Mouse (Mus musculus) lung, postnatal 0 days (tissue): Measurements from ENCODE around the gene Tmem184b. TPM values are rescaled to one million over a fixed set of nuclear protein-coding genes. Genes with fewer than 3 reads are reported as not detected.

Experiments
- ATAC-seq: fragments of 200-750 bp; cut with Nextera tagmentation; 2 replicates; pipeline ENCODE4 v1.8.0; 2017; ENCODE audit warnings: moderate library complexity
- DNase-seq: peaks from one replicate; pipeline ENCODE4 v3.0.0-alpha.2; 2016; ENCODE audit warnings: low spot score
- H3K27ac ChIP-seq: fragments of 300-500 bp; sonication (generic); 2 replicates; pipeline ENCODE4 v1.5.1; 2014; ENCODE audit warnings: antibody characterized with exemption, mild to moderate bottlenecking, low read length, mixed read lengths
- H3K27me3 ChIP-seq: fragments of 300-500 bp; sonication (generic); replicated peaks from 2 replicates; pipeline ENCODE4 v1.6.1; 2014; ENCODE audit warnings: low read length, mixed read lengths; ENCODE audit not compliant: insufficient read depth
- H3K36me3 ChIP-seq: fragments of 300-500 bp; sonication (generic); 2 replicates; pipeline ENCODE4 v1.6.1; 2014; ENCODE audit warnings: low read length, mixed read lengths; ENCODE audit not compliant: insufficient read depth
- H3K4me1 ChIP-seq: fragments of 300-500 bp; sonication (generic); 2 replicates; pipeline ENCODE4 v1.6.1; 2014; ENCODE audit warnings: antibody characterized with exemption, low read depth, low read length, mixed read lengths; ENCODE audit not compliant: insufficient read depth
- H3K4me2 ChIP-seq: fragments of 300-500 bp; sonication (generic); replicated peaks from 2 replicates; pipeline ENCODE4 v1.6.1; 2014; ENCODE audit warnings: low read depth, mild to moderate bottlenecking, low read length, moderate library complexity, mixed read lengths
- H3K4me3 ChIP-seq: fragments of 300-500 bp; sonication (generic); 2 replicates; pipeline ENCODE4 v1.5.1; 2014; ENCODE audit warnings: low read depth, low read length
- H3K9ac ChIP-seq: fragments of 300-500 bp; sonication (generic); replicated peaks from 2 replicates; pipeline ENCODE4 v1.6.1; 2014; ENCODE audit warnings: low read depth, mild to moderate bottlenecking
- H3K9me3 ChIP-seq: fragments of 300-500 bp; sonication (generic); 2 replicates; pipeline ENCODE4 v1.6.1; 2016; ENCODE audit warnings: low read length, mixed read lengths
- CTCF ChIP-seq: IDR thresholded peaks from 2 replicates; pipeline ENCODE4 v1.5.1; 2016; ENCODE audit warnings: antibody characterized with exemption, mild to moderate bottlenecking
- EP300 ChIP-seq: IDR thresholded peaks from 2 replicates; pipeline ENCODE4 v1.6.1; 2016; ENCODE audit warnings: antibody characterized with exemption, mild to moderate bottlenecking, control low read depth
- WGBS: fragments of 180-500 bp; shearing (Covaris S2); extraction: QIAGEN DNeasy Blood & Tissue Kit; methylation state at CpG from one replicate; pipeline ENCODE4 v1.1.7; 2014; 5-methylcytosine and 5-hydroxymethylcytosine counted together
- polyA plus RNA-seq: library from polyadenylated mRNA; unstranded; fragments of >200 nt; fragmentation: Nextera tagmentation; extraction: Ambion mirVana; gene quantifications from 2 replicates; pipeline ENCODE4 v1.2.1, GENCODE M21; 2015

Tmem184b gene
- polyA plus RNA-seq, 1 experiment from 2014 or later: 55.3 TPM

DNA sequence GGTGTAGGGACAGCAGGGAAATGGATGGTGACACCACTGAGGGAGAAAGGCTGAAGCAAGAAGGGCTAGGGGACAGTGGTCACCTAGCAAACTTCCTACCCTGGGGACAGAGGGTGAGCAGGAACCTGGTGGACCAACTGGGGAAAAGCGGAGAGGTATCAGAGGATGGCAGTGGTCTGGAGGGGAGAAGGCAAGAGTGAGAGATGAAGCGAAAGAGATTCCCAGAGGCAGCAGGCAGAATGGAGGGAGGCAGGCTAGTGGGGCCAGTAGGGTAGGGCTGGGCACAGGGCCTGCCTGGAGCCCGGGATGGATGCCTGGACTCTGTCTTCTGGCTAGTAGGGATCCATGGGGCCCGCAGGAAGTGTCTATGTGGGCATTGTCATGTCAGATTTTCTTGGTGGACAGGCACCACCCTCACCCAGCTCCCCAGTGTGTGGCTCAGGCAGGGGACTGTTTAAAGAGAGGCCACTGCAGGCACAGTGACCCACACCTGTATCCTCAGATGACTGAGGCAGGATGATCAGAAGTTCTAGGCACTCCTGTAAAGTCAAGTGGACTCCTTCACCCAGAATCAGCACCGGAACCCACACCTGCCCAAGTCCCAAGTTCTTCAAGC lies 49.6 kb downstream of the Tmem184b start:
- Histone ChIP-seq H3K36me3 (no peaks in the 10 kb centered on the region), H3K9me3 (no peaks in the 10 kb centered on the region), H3K27ac (no peak overlapping the region), H3K4me2 (no peak overlapping the region), H3K9ac (no peak overlapping the region), H3K4me1 (peaks cover 49% of the 10 kb centered on the region), H3K4me3 (no peak overlapping the region), H3K27me3 (no peaks in the 10 kb centered on the region)
- ATAC-seq (no peak), DNase-seq (no peak)
- TF ChIP-seq CTCF (no peak), EP300 (no peak)
- WGBS: 79% methylated on average over 5 of the region's 5 CpGs

DNA sequence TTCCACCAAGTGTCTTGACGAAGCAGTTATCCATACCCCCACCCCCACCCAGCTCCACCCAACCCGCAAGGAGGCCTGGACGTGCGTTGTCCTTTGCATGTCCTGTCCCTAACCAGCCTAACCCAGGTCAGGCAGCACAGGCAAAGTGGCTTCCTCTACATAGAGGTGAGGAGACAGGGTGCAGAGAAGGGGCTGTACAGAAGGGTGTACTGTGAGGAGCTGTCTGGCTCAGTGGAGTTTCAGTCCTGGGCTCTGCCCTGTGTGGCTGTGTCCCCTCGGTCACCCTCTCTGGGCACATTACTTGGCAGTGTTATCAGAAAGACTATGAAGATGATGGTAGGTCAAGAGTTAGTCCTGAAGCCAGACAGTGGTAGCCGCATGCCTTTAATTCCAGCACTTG lies 50.9 kb downstream of the Tmem184b start:
- peaks cover 42% of the 10 kb centered on the region for H3K4me1 ChIP-seq
- DNase-seq: no peak
- TF ChIP-seq EP300 (no peak), CTCF (no peak)

DNA sequence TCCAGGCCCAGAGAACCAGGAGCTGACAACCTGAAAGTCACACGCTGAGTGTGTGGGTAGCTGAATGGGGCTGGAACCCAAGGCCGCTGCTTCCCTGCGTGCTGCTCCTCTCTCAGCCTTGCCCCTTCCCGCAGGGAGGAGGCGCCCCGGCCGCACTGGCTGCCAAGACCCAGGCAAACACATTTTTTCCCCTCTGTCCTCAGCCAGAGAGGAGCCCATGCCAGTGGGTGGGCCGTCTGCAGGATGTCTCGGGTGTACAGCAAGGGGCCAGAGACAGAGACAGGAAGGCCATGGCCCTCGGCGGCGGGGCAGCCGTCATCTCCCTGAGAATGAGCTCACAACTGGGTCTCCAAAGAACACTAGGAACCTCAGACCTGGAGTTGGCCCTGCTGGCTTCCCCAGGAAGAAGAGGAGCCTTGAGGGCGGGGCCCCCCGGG lies 52.0 kb downstream of the Tmem184b start:
- TF ChIP-seq CTCF: peak; percentile 57
- peak; percentile 90 for TF ChIP-seq EP300
- DNase-seq (peak; percentile 89), ATAC-seq (peak; percentile 42)
- peak overlapping the region; percentile 48 for H3K4me2 ChIP-seq
- H3K4me1 ChIP-seq: peaks cover 35% of the 10 kb centered on the region; the same call in 1 of the 2 replicates
- H3K36me3 ChIP-seq: no peaks in the 10 kb centered on the region
- peak overlapping the region; percentile 19; the same call in 1 of the 2 replicates for H3K9ac ChIP-seq
- H3K27me3 ChIP-seq: no peaks in the 10 kb centered on the region
- H3K9me3 ChIP-seq: no peaks in the 10 kb centered on the region
- 7% methylated on average over 15 of the region's 15 CpGs for WGBS
- peak overlapping the region; percentile 15 for H3K4me3 ChIP-seq
- peak overlapping the region; percentile 85 for H3K27ac ChIP-seq

More for the DNA sequence above, 50.9 kb downstream of the Tmem184b start:
- no peaks in the 10 kb centered on the region for H3K36me3 ChIP-seq
- no peaks in the 10 kb centered on the region for H3K9me3 ChIP-seq
- no peak for ATAC-seq
- 74% methylated on average over 6 of the region's 6 CpGs for WGBS
- no peak overlapping the region for H3K4me3 ChIP-seq
- no peak overlapping the region for H3K27ac ChIP-seq
- H3K4me2 ChIP-seq: peak overlapping the region; percentile 48; the same call in 1 of the 2 replicates
- H3K9ac ChIP-seq: no peak overlapping the region
- no peaks in the 10 kb centered on the region for H3K27me3 ChIP-seq

DNA sequence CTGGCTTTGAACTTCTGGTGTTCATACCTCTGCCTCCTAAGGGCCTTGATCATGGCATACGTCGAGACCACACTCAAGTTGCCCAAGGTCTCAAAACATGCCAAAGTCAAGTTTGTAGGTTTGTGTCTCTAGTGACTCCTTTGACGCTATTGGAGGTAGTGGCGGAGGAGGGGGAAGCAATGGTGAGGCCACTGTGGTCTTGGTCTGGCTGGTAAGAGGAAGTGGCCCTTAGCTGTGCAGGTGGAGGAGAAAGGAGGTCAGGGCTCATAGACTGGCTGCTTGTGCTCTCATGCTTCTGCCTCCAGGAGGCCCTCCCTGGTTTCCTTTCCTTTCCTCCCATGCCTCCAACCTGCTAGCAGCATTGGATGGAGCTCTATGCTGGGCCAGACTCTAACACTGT lies 52.5 kb downstream of the Tmem184b start:
- H3K27me3 ChIP-seq: no peaks in the 10 kb centered on the region
- H3K4me3 ChIP-seq: peak overlapping the region; percentile 15
- DNase-seq (peak; percentile 42), ATAC-seq (no peak)
- TF ChIP-seq EP300 (no peak), CTCF (no peak)
- H3K9me3 ChIP-seq: no peaks in the 10 kb centered on the region
- H3K36me3 ChIP-seq: no peaks in the 10 kb centered on the region
- H3K4me1 ChIP-seq: peaks cover 35% of the 10 kb centered on the region; the same call in 1 of the 2 replicates
- peak overlapping the region; percentile 85 for H3K27ac ChIP-seq
- H3K4me2 ChIP-seq: peak overlapping the region; percentile 48
- peak overlapping the region; percentile 19; the same call in 1 of the 2 replicates for H3K9ac ChIP-seq
- WGBS: 84% methylated on average over 4 of the region's 4 CpGs

DNA sequence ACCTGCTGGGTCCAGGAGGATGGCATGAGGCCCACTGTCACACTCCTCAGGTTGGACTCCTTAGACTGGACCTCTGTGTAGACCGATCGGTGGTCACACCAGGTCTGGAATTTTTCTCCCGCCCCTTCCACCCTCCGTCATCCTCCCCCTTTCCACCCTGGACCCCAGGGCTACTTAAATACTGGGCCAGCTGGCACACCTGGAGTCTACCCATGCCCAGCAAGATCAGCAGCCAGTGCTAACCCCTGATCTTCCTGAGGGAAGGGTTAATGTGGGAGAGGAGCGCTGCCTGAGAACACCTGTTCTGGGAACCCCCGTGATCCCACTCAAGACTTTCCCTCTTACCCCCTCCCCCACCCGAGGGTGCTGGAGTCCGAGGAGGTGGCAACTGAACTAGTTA lies 54.7 kb downstream of the Tmem184b start:
- H3K4me2 ChIP-seq: peak overlapping the region; percentile 91
- no peak for ATAC-seq
- WGBS: 37% methylated on average over 8 of the region's 8 CpGs

DNA sequence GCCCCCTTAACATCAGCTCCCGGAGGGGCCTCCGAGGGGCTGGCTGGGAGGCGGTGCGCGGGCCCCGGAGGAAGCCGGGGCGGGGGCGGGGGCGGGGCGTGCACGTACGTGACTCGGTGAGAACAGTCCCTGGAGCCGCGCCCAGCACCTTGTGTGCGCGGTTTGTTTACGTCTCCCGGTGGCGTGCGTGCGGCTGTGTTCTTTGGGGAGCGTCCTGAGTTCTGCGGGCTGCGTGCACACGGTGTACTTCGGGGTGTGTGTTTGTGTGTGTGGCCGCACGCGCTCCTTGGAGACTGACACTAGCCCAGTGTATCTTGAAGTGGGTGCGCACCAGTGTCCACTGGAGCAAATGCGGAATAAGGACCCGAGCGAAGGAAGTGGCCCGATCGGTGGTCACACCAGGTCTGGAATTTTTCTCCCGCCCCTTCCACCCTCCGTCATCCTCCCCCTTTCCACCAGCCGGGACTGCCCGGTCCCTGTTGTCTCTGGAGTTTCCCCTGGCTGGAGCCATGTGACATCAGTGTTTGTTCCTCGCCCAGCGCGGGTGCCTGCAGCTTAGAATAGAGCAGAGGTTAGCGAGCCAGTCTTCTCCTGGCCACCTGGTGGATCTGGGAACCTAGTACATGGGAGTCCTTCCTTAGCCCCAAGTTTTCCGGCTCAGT lies 55.4 kb downstream of the Tmem184b start:
- H3K4me3 ChIP-seq: peak overlapping the region; percentile 78
- peaks cover 35% of the 10 kb centered on the region; the same call in 1 of the 2 replicates for H3K4me1 ChIP-seq
- peak; percentile 58 for TF ChIP-seq CTCF
- TF ChIP-seq EP300: peak; percentile 68
- no peaks in the 10 kb centered on the region for H3K36me3 ChIP-seq
- H3K27me3 ChIP-seq: no peaks in the 10 kb centered on the region
- 4% methylated on average over 38 of the region's 46 CpGs for WGBS
- peak overlapping the region; percentile 100 for H3K27ac ChIP-seq
- ATAC-seq (peak; percentile 79), DNase-seq (peak; percentile 95)
- peak overlapping the region; percentile 92 for H3K9ac ChIP-seq
- no peaks in the 10 kb centered on the region for H3K9me3 ChIP-seq
- peak overlapping the region; percentile 91 for H3K4me2 ChIP-seq

More for the DNA sequence above, 54.7 kb downstream of the Tmem184b start:
- peak overlapping the region; percentile 100 for H3K27ac ChIP-seq
- H3K4me3 ChIP-seq: peak overlapping the region; percentile 78
- DNase-seq: peak; percentile 47
- H3K4me1 ChIP-seq: peaks cover 35% of the 10 kb centered on the region; the same call in 1 of the 2 replicates
- peak overlapping the region; percentile 92 for H3K9ac ChIP-seq
- TF ChIP-seq EP300: no peak
- TF ChIP-seq CTCF: no peak
- no peaks in the 10 kb centered on the region for H3K36me3 ChIP-seq
- H3K9me3 ChIP-seq: no peaks in the 10 kb centered on the region
- H3K27me3 ChIP-seq: no peaks in the 10 kb centered on the region
